Mouse (Mus musculus) retina, postnatal 7 days (tissue): ENCODE measurements around the gene Nuak2.

Source experiments
- DNase-seq: peaks from one replicate; pipeline ENCODE4 v3.0.0-alpha.2; 2012; ENCODE audit warnings: low read depth, low spot score

The Nuak2 gene

GRCm38 (mm10) chr1:132298425-132298800 is 17.5 kb upstream of the Nuak2 start, which contains the start of gene Klhdc8a:
Gene Klhdc8a, plus strand, starts transcription at chr1:132298626.
- no peak for DNase-seq

GRCm38 (mm10) chr1:132298801-132299464 is 17.0 kb upstream of the Nuak2 start:
- DNase-seq = no peak

GRCm38 (mm10) chr1:132299744-132300143 is 16.2 kb upstream of the Nuak2 start:
- no peak for DNase-seq

- no peak for DNase-seq
These were observed 14.7 kb upstream of the Nuak2 start for GRCm38 (mm10) chr1:132301242-132301641.

GRCm38 (mm10) chr1:132302341-132302866 is 13.5 kb upstream of the Nuak2 start:
- DNase-seq = no peak

- DNase-seq = no peak
These were observed 11.2 kb upstream of the Nuak2 start for GRCm38 (mm10) chr1:132304618-132305214.

- DNase-seq = no peak
These were observed 9.8 kb upstream of the Nuak2 start for GRCm38 (mm10) chr1:132306160-132306559.

GRCm38 (mm10) chr1:132306808-132307207 is 9.1 kb upstream of the Nuak2 start:
- no peak for DNase-seq

- DNase-seq = no peak
These were observed 8.0 kb upstream of the Nuak2 start for GRCm38 (mm10) chr1:132307962-132308361.

- DNase-seq = no peak
These were observed 7.3 kb upstream of the Nuak2 start for GRCm38 (mm10) chr1:132308674-132309073.

GRCm38 (mm10) chr1:132310754-132311153 is 5.2 kb upstream of the Nuak2 start:
- DNase-seq = no peak

GRCm38 (mm10) chr1:132311174-132311859 is 4.6 kb upstream of the Nuak2 start:
- DNase-seq = no peak

GRCm38 (mm10) chr1:132312043-132312442 is 3.9 kb upstream of the Nuak2 start:
- DNase-seq = no peak

- no peak for DNase-seq
These were observed 3.2 kb upstream of the Nuak2 start for GRCm38 (mm10) chr1:132312703-132313102.

GRCm38 (mm10) chr1:132316625-132316994 is 684 bp downstream of the Nuak2 start:
- DNase-seq = no peak

- no peak for DNase-seq
These were observed 1.5 kb downstream of the Nuak2 start for GRCm38 (mm10) chr1:132317413-132317812.

- DNase-seq = no peak
These were observed 2.3 kb downstream of the Nuak2 start for GRCm38 (mm10) chr1:132317894-132318863.

GRCm38 (mm10) chr1:132319242-132319641 is 3.3 kb downstream of the Nuak2 start:
- DNase-seq = no peak

GRCm38 (mm10) chr1:132321821-132322580 is 6.1 kb downstream of the Nuak2 start:
- no peak for DNase-seq

GRCm38 (mm10) chr1:132322711-132323542 is 7.0 kb downstream of the Nuak2 start:
- DNase-seq = no peak
